Mouse (Mus musculus): ENCODE results near the gene Cryab. TPM values are rescaled to one million over a fixed set of nuclear protein-coding genes. Genes with fewer than 3 reads are reported as not detected.

The Cryab gene
- polyA plus RNA-seq (2015; fragmentation: Nextera tagmentation; extraction: Ambion mirVana) = 28.7 and 32.9 TPM in 2 replicates

GRCm38 (mm10) chr9:50751323-50751722, at the start of gene Cryab:
Cryab (plus strand) TSS chr9:50751325.

GRCm38 (mm10) chr9:50738914-50739870, 11.9 kb upstream of the Cryab start, which contains the start of gene Dixdc1:
Dixdc1 (minus strand) TSS chr9:50739517.

GRCm38 (mm10) chr9:50746214-50746677, 4.9 kb upstream of the Cryab start, which contains the start of gene 2310030G06Rik:
2310030G06Rik (minus strand) TSS chr9:50746536.

GRCm38 (mm10) chr9:50752054-50752602, 1.0 kb downstream of the Cryab start, which contains the start of gene Hspb2:
Hspb2 (minus strand) TSS chr9:50752354.

GRCm38 (mm10) chr9:50768107-50769002, 17.2 kb downstream of the Cryab start, which contains the start of gene Fdxacb1:
Fdxacb1 (plus strand) TSS chr9:50768236.

GRCm38 (mm10) chr9:50774991-50775612, 24.0 kb downstream of the Cryab start, which contains the start of the genes Alg9 and 1110032A03Rik:
Alg9 (plus strand) TSS chr9:50775019.
1110032A03Rik (minus strand) TSS chr9:50775520.

Other genes with a start within 250 kb of the Cryab start
- 64.5 and 69.3 TPM in 2 replicates for gene Pts, start 222.6 kb upstream of the Cryab start, polyA plus RNA-seq (2015; fragmentation: Nextera tagmentation; extraction: Ambion mirVana)
- 25.1 and 37.1 TPM in 2 replicates for gene Il18, start 196.5 kb upstream of the Cryab start, polyA plus RNA-seq (2015; fragmentation: Nextera tagmentation; extraction: Ambion mirVana)
- gene Bco2, start 196.1 kb upstream of the Cryab start, polyA plus RNA-seq (2015; fragmentation: Nextera tagmentation; extraction: Ambion mirVana) = 0.35 and 0.61 TPM in 2 replicates
- 0.15 TPM in 1 of 2 replicates, not detected in the other for gene Tex12, start 190.0 kb upstream of the Cryab start, polyA plus RNA-seq (2015; fragmentation: Nextera tagmentation; extraction: Ambion mirVana)
- gene Sdhd, start 147.5 kb upstream of the Cryab start, polyA plus RNA-seq (2015; fragmentation: Nextera tagmentation; extraction: Ambion mirVana) = 257 TPM in 2 replicates
- gene Timm8b, start 147.4 kb upstream of the Cryab start, polyA plus RNA-seq (2015; fragmentation: Nextera tagmentation; extraction: Ambion mirVana) = 165 and 173 TPM in 2 replicates
- gene Pih1d2, start 134.0 kb upstream of the Cryab start, polyA plus RNA-seq (2015; fragmentation: Nextera tagmentation; extraction: Ambion mirVana) = 1.3 and 1.5 TPM in 2 replicates
- gene Nkapd1, start 133.9 kb upstream of the Cryab start, polyA plus RNA-seq (2015; fragmentation: Nextera tagmentation; extraction: Ambion mirVana) = 13.8 and 15.5 TPM in 2 replicates
- 26.0 and 31.2 TPM in 2 replicates for gene Dlat, start 91.5 kb upstream of the Cryab start, polyA plus RNA-seq (2015; fragmentation: Nextera tagmentation; extraction: Ambion mirVana)
- 0.77 and 1.0 TPM in 2 replicates for gene Dixdc1, start 11.8 kb upstream of the Cryab start, polyA plus RNA-seq (2015; fragmentation: Nextera tagmentation; extraction: Ambion mirVana)
- 1.9 and 2.0 TPM in 2 replicates for gene 2310030G06Rik, start 4.8 kb upstream of the Cryab start, polyA plus RNA-seq (2015; fragmentation: Nextera tagmentation; extraction: Ambion mirVana)
- gene Hspb2, start 1.0 kb downstream of the Cryab start, polyA plus RNA-seq (2015; fragmentation: Nextera tagmentation; extraction: Ambion mirVana) = 2.6 and 3.6 TPM in 2 replicates
- 9.2 and 11.6 TPM in 2 replicates for gene Fdxacb1, start 16.9 kb downstream of the Cryab start, polyA plus RNA-seq (2015; fragmentation: Nextera tagmentation; extraction: Ambion mirVana)
- gene Alg9, start 23.7 kb downstream of the Cryab start, polyA plus RNA-seq (2015; fragmentation: Nextera tagmentation; extraction: Ambion mirVana) = 14.4 and 14.8 TPM in 2 replicates
- gene 1110032A03Rik, start 24.2 kb downstream of the Cryab start, polyA plus RNA-seq (2015; fragmentation: Nextera tagmentation; extraction: Ambion mirVana) = 28.0 and 29.5 TPM in 2 replicates
- gene Ppp2r1b, start 94.0 kb downstream of the Cryab start, polyA plus RNA-seq (2015; fragmentation: Nextera tagmentation; extraction: Ambion mirVana) = 61.9 and 75.8 TPM in 2 replicates